Mouse (Mus musculus) MEL (cell line): Measurements from ENCODE around the gene Csmd2. TPM values are rescaled to one million over a fixed set of nuclear protein-coding genes. Genes with fewer than 3 reads are reported as not detected.

Source experiments
- DNase-seq: peaks from one replicate; pipeline ENCODE4 v3.0.0; 2011; ENCODE audit warnings: low read depth, low spot score
- H3K27ac ChIP-seq: 2 replicates; pipeline ENCODE4 v1.5.1; 2012; ENCODE audit warnings: low read depth, mild to moderate bottlenecking, control low read depth, low read length, moderate library complexity; ENCODE audit not compliant: control insufficient read depth
- H3K27me3 ChIP-seq, 2 experiments: fragments of 150-350 bp in 1 of 2; sonication (generic) in 1 of 2; 2 replicates each; pipeline ENCODE4 v1.6.1; 2012; ENCODE audit warnings: low read length in 2 of 2, mild to moderate bottlenecking in 2 of 2, improper control_type of control experiment in 1 of 2, moderate library complexity in 1 of 2; ENCODE audit not compliant: insufficient read depth in 2 of 2, control insufficient read depth in 1 of 2
- H3K36me3 ChIP-seq, 2 experiments: 2 replicates each; pipeline ENCODE4 v1.6.1; 2012 to 2014; ENCODE audit warnings: low read length in 2 of 2, improper control_type of control experiment in 1 of 2, inconsistent platforms in 1 of 2, mild to moderate bottlenecking in 1 of 2; ENCODE audit not compliant: insufficient read depth in 2 of 2, control insufficient read depth in 1 of 2
- H3K4me1 ChIP-seq, 2 experiments: fragments of 150-350 bp in 1 of 2; sonication (generic) in 1 of 2; 2 replicates each; pipeline ENCODE4 v1.6.1; 2012; ENCODE audit warnings: low read length in 2 of 2, improper control_type of control experiment in 1 of 2, mild to moderate bottlenecking in 1 of 2; ENCODE audit not compliant: insufficient read depth in 2 of 2, control insufficient read depth in 1 of 2
- H3K4me3 ChIP-seq, 2 experiments: fragments of 150-350 bp in 1 of 2; sonication (generic) in 1 of 2; 2 replicates each; pipeline ENCODE4 v1.5.1; 2012; ENCODE audit warnings: low read depth in 2 of 2, low read length in 2 of 2, mild to moderate bottlenecking in 2 of 2, moderate library complexity in 2 of 2, control low read depth in 1 of 2, improper control_type of control experiment in 1 of 2; ENCODE audit not compliant: control insufficient read depth in 1 of 2, insufficient read depth in 1 of 2
- H3K79me2 ChIP-seq: 2 replicates; pipeline ENCODE4 v1.6.1; 2012; ENCODE audit warnings: mild to moderate bottlenecking, low read length, moderate library complexity; ENCODE audit not compliant: control insufficient read depth, poor library complexity, insufficient read depth
- H3K9ac ChIP-seq: 2 replicates; pipeline ENCODE4 v1.6.1; 2012; ENCODE audit warnings: low read depth, mild to moderate bottlenecking, control low read depth, low read length, moderate library complexity; ENCODE audit not compliant: control insufficient read depth, poor library complexity, severe bottlenecking
- H3K9me3 ChIP-seq: fragments of 150-350 bp; sonication (generic); replicated peaks from 2 replicates; pipeline ENCODE4 v1.6.1; 2012; ENCODE audit warnings: mild to moderate bottlenecking, low read length, improper control_type of control experiment, moderate library complexity; ENCODE audit not compliant: insufficient read depth
- BHLHE40 ChIP-seq: IDR thresholded peaks from 2 replicates; pipeline ENCODE4 v1.6.1; 2012; ENCODE audit warnings: low read depth, mild to moderate bottlenecking, inconsistent platforms, low read length, improper control_type of control experiment, borderline replicate concordance
- CHD1 ChIP-seq: IDR thresholded peaks from 2 replicates; pipeline ENCODE4 v1.6.1; 2012; ENCODE audit warnings: low read depth, mild to moderate bottlenecking, inconsistent platforms, low read length, improper control_type of control experiment
- CHD2 ChIP-seq: IDR thresholded peaks from 2 replicates; pipeline ENCODE4 v1.6.1; 2011; ENCODE audit warnings: low read length, improper control_type of control experiment
- CTCF ChIP-seq, 3 experiments: IDR thresholded peaks in 2 of 3; conservative IDR thresholded peaks in 1 of 3; 2 replicates each; pipeline ENCODE4 v1.5.1; 2011 to 2012; ENCODE audit warnings: low read length in 3 of 3, low read depth in 2 of 3, mild to moderate bottlenecking in 2 of 3, improper control_type of control experiment in 1 of 3, inconsistent platforms in 1 of 3, mixed read lengths in 1 of 3, moderate library complexity in 1 of 3; ENCODE audit not compliant: control insufficient read depth in 1 of 3, insufficient read depth in 1 of 3, poor library complexity in 1 of 3, severe bottlenecking in 1 of 3
- EP300 ChIP-seq, 2 experiments: IDR thresholded peaks; 2 replicates each; pipeline ENCODE4 v1.6.1; 2011; ENCODE audit warnings: improper control_type of control experiment in 2 of 2, low read length in 2 of 2, low read depth in 1 of 2, mild to moderate bottlenecking in 1 of 2
- ETS1 ChIP-seq: IDR thresholded peaks from 2 replicates; pipeline ENCODE4 v1.6.1; 2012; ENCODE audit warnings: low read depth, mild to moderate bottlenecking, inconsistent platforms, low read length, improper control_type of control experiment, moderate library complexity
- HCFC1 ChIP-seq: IDR thresholded peaks from 2 replicates; pipeline ENCODE4 v1.6.1; 2012; ENCODE audit warnings: low read depth, mild to moderate bottlenecking, inconsistent platforms, low read length, improper control_type of control experiment, moderate library complexity
- MAFK ChIP-seq: IDR thresholded peaks from 2 replicates; pipeline ENCODE4 v1.6.1; 2011; ENCODE audit warnings: low read depth, mild to moderate bottlenecking, low read length, improper control_type of control experiment, borderline replicate concordance
- MAX ChIP-seq: IDR thresholded peaks from 2 replicates; pipeline ENCODE4 v1.6.1; 2011; ENCODE audit warnings: low read length, improper control_type of control experiment
- MYB ChIP-seq: IDR thresholded peaks from 2 replicates; pipeline ENCODE4 v1.6.1; 2011; ENCODE audit warnings: mild to moderate bottlenecking, low read depth, low read length, improper control_type of control experiment
- POLR2AphosphoS2 ChIP-seq: IDR thresholded peaks from 2 replicates; pipeline ENCODE4 v1.6.1; 2011; ENCODE audit warnings: low read length, improper control_type of control experiment
- POLR2AphosphoS5 ChIP-seq: IDR thresholded peaks from 2 replicates; pipeline ENCODE4 v1.6.1; 2012; ENCODE audit warnings: low read depth, borderline replicate concordance, mild to moderate bottlenecking, inconsistent platforms, low read length, moderate library complexity, mixed read lengths
- RAD21 ChIP-seq: IDR thresholded peaks from 2 replicates; pipeline ENCODE4 v1.6.1; 2011; ENCODE audit warnings: mild to moderate bottlenecking, low read depth, low read length, improper control_type of control experiment
- SIN3A ChIP-seq: IDR thresholded peaks from 2 replicates; pipeline ENCODE4 v1.6.1; 2012; ENCODE audit warnings: low read length, improper control_type of control experiment, inconsistent platforms
- TAL1 ChIP-seq: IDR thresholded peaks from 2 replicates; pipeline ENCODE4 v1.6.1; 2012; ENCODE audit warnings: mild to moderate bottlenecking, inconsistent platforms, low read length, moderate library complexity, mixed read lengths
- TCF12 ChIP-seq: IDR thresholded peaks from 2 replicates; pipeline ENCODE4 v1.6.1; 2014; ENCODE audit warnings: low read depth, mild to moderate bottlenecking, inconsistent platforms, low read length, improper control_type of control experiment, moderate library complexity
- USF1 ChIP-seq: IDR thresholded peaks from 2 replicates; pipeline ENCODE4 v1.6.1; 2014; ENCODE audit warnings: low read depth, mild to moderate bottlenecking, inconsistent platforms, low read length, improper control_type of control experiment, moderate library complexity
- USF2 ChIP-seq, 2 experiments: IDR thresholded peaks; 2 replicates each; pipeline ENCODE4 v1.6.1; 2011 to 2012; ENCODE audit warnings: improper control_type of control experiment in 2 of 2, low read length in 2 of 2, borderline replicate concordance in 1 of 2, inconsistent platforms in 1 of 2, low read depth in 1 of 2, mild to moderate bottlenecking in 1 of 2; ENCODE audit not compliant: insufficient read depth in 1 of 2
- ZC3H11A ChIP-seq: IDR thresholded peaks from 2 replicates; pipeline ENCODE4 v1.6.1; 2012; ENCODE audit warnings: low read depth, mild to moderate bottlenecking, inconsistent platforms, low read length, improper control_type of control experiment
- polyA plus RNA-seq, 2 experiments: library from polyadenylated mRNA; stranded (reverse) in 1 of 2; unstranded in 1 of 2; fragments of >175 nt in 1 of 2; fragments of >200 nt in 1 of 2; gene quantifications; 2 replicates each; pipeline versions ENCODE4 v1.2.1 to v1.2.4; 2012; ENCODE audit warnings: low replicate concordance in 2 of 2, low read depth in 1 of 2; ENCODE audit not compliant: insufficient read length in 2 of 2, insufficient read depth in 1 of 2, missing spikeins in 1 of 2
- total RNA-seq: library from RNA; depleted of rRNA; stranded (reverse); fragments of 300-350 nt; gene quantifications from 2 replicates; pipeline ENCODE4 v1.2.3, GENCODE M21; 2012

The Csmd2 gene
- total and polyA plus RNA-seq, 3 experiments = not detected

DNA sequence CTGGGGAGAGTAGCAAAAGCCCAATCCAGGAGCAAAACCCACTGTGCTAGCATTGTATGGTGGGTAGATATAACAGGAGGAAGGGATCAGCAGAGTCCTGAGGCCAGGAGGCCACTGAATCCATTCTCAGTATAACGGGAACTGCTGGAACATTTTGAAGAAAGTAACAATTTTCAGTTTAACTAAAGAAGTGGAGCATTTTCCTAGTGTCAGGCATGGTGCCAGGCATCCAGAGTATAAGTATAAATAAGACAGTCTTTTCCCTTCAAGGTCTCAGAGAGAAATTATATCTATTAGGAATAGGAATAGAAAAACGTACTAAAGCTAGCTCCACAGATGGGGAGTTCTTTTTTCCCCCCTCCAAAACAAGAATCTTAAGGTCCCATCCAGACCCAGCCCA is 437.7 kb downstream of the Csmd2 start:
- H3K27ac ChIP-seq = no peak overlapping the region
- no peaks in the 10 kb centered on the region for H3K36me3 ChIP-seq
- no peak for DNase-seq
- no peaks in the 10 kb centered on the region; the same call in 1 of the 2 replicates for H3K9me3 ChIP-seq
- H3K9ac ChIP-seq = no peak overlapping the region
- no peaks in the 10 kb centered on the region for H3K79me2 ChIP-seq
- H3K4me1 ChIP-seq = no peaks in the 10 kb centered on the region
- no peak overlapping the region for H3K4me3 ChIP-seq
- TF ChIP-seq CHD1 (no peak), USF2 (IDR thresholded peaks at IDR 0.05; ENCODE audit: borderline replicate concordance in 1 of 2, insufficient read depth in 1 of 2, low read depth in 1 of 2, low read length in 2 of 2) (no peak), ETS1 (no peak), USF1 (no peak), POLR2AphosphoS2 (no peak), MYB (no peak)
- no peaks in the 10 kb centered on the region for H3K27me3 ChIP-seq

GRCm38 (mm10) chr4:128427261-128428030 is 439.8 kb downstream of the Csmd2 start:
- no peaks in the 10 kb centered on the region; the same call in 1 of the 2 replicates for H3K9me3 ChIP-seq
- no peak overlapping the region for H3K4me3 ChIP-seq
- no peaks in the 10 kb centered on the region for H3K4me1 ChIP-seq

More at GRCm38 (mm10) chr4:128427261-128428030, 439.8 kb downstream of the Csmd2 start:
- H3K27ac ChIP-seq = no peak overlapping the region
- H3K79me2 ChIP-seq = no peaks in the 10 kb centered on the region
- no peak for TF ChIP-seq BHLHE40
- no peak for TF ChIP-seq POLR2AphosphoS5
- no peak for TF ChIP-seq MYB
- TF ChIP-seq EP300 (IDR thresholded peaks at IDR 0.05; ENCODE audit: low read depth in 1 of 2, low read length in 2 of 2) = no peak
- no peak for TF ChIP-seq MAX
- no peak for TF ChIP-seq CTCF (IDR thresholded peaks at IDR 0.05 in 2 of 3, conservative IDR thresholded peaks at IDR 0.05 in 1 of 3; ENCODE audit: control insufficient read depth in 1 of 3, insufficient read depth in 1 of 3, low read depth in 2 of 3, low read length in 3 of 3, poor library complexity in 1 of 3, severe bottlenecking in 1 of 3)
- no peak for TF ChIP-seq SIN3A
- TF ChIP-seq ZC3H11A = no peak
- no peak for TF ChIP-seq USF2 (IDR thresholded peaks at IDR 0.05; ENCODE audit: borderline replicate concordance in 1 of 2, insufficient read depth in 1 of 2, low read depth in 1 of 2, low read length in 2 of 2)
- no peak for TF ChIP-seq HCFC1
- no peak for TF ChIP-seq TAL1
- TF ChIP-seq MAFK = no peak
- TF ChIP-seq POLR2AphosphoS2 = no peak
- TF ChIP-seq RAD21 = no peak
- TF ChIP-seq TCF12 = no peak
- TF ChIP-seq CHD2 = no peak
- no peaks in the 10 kb centered on the region for H3K36me3 ChIP-seq
- H3K9ac ChIP-seq = no peak overlapping the region
- no peaks in the 10 kb centered on the region for H3K27me3 ChIP-seq
- no peak for DNase-seq
